Mouse (Mus musculus) gastrocnemius, adult 2 months (tissue): ENCODE measurements around the gene 1700003F12Rik. TPM values are rescaled to one million over a fixed set of nuclear protein-coding genes. Genes with fewer than 3 reads are reported as not detected.
A peak's percentile ranks its signal among the peaks of the same experiment; 100 is the strongest.

Experiments used
- DNase-seq: peaks from one replicate; pipeline ENCODE4 v3.0.0; 2022
- H3K27ac ChIP-seq: fragments of 200-600 bp; 2 replicates; pipeline ENCODE4 v1.8.1; 2022; ENCODE audit warnings: mild to moderate bottlenecking
- H3K4me3 ChIP-seq: fragments of 200-600 bp; 2 replicates; pipeline ENCODE4 v1.8.1; 2022; ENCODE audit warnings: mild to moderate bottlenecking, moderate library complexity
- CTCF ChIP-seq: fragments of 200-600 bp; IDR thresholded peaks from 2 replicates; pipeline ENCODE4 v1.8.1; 2022; ENCODE audit warnings: antibody characterized with exemption, mild to moderate bottlenecking, moderate library complexity
- intact Hi-C: fragments of 180-260 bp; cut with DNase I; formaldehyde crosslinking; loops from one replicate; pipeline ENCODE4 v1.15.1; 2025
- total RNA-seq, 2 experiments: library from RNA; stranded (reverse); gene quantifications; 2 replicates each; pipeline ENCODE4 v1.2.3; 2021

1700003F12Rik gene
- total RNA-seq, 2 experiments from 2014 or later = not detected

DNA sequence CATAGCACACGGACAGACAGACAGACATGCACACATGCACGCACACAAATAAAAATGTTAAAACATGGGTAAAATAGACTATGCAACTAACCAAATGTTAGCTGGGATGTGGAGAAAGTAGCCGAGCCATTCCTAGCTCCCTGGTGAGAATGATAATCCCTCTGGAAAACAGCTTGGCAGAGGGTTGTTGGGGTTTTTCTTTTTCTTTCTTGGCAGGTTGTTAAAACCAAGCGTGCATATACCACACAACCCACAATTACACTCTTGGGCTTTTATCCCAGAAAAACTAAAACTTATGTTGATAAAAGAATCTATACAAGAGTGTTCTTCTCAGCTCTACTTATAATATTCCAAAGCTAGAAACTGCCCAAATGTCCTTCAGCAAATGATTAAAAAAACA is 42.2 kb downstream of the 1700003F12Rik start:
- DNase-seq = no peak
- Histone ChIP-seq H3K4me3 (no peak overlapping the region), H3K27ac (no peak overlapping the region)
- TF ChIP-seq CTCF = no peak
- intact Hi-C loops = no loop called here

GRCm38 (mm10) chr2:154591239-154591638 is 44.4 kb downstream of the 1700003F12Rik start:
- H3K27ac ChIP-seq = no peak overlapping the region
- TF ChIP-seq CTCF = no peak
- intact Hi-C loops = no loop called here
- DNase-seq = no peak
- no peak overlapping the region for H3K4me3 ChIP-seq

DNA sequence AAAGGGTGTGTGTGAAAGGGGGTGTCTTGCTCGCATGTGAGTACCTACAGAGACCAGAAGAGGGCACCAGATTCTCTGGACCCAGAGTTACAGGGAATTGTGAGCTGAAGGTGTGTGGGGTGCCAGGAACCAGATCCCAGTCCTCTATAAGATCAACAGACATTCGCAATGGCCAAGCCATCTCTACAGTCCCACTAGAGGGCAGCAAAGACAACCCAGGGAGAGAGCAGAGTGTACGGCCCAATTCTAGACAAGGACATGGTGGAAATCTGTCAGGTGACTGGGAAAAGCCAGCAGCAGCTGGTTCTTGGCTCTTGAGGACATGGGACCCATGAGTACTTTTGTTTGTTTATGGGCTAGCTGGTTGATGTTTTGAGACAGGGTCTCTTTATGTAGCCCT is 46.1 kb downstream of the 1700003F12Rik start:
- no peak overlapping the region for H3K27ac ChIP-seq
- H3K4me3 ChIP-seq = no peak overlapping the region
- peak; percentile 73 for TF ChIP-seq CTCF
- DNase-seq = peak; percentile 43
- intact Hi-C loops = loop anchor here (2.0 kb wide), 1 partner anchor 20 kb away; the partner anchor contains the start of genes 4930519P11Rik and Zfp341

DNA sequence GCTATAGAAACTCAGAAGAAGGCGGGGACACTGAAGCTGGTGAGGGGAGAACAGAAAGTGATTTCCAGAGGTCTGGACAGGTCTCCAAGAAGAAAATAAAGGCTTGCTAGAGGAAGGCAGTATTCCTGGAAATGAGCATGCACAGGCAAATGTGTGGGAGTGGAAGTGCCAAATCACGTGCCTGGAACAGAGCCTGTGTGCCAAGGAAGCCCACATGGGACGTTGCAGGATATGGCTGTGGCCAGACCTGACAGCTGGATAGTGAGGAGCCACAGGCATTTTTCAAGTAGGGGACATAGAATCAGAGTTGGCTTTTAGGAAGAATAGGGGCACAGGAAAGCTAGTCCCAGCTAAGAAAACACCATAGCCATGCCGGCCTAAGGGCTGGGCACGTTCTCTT is 48.9 kb downstream of the 1700003F12Rik start:
- no peak for TF ChIP-seq CTCF
- intact Hi-C loops = no loop called here
- no peak overlapping the region for H3K4me3 ChIP-seq
- no peak overlapping the region for H3K27ac ChIP-seq
- no peak for DNase-seq

DNA sequence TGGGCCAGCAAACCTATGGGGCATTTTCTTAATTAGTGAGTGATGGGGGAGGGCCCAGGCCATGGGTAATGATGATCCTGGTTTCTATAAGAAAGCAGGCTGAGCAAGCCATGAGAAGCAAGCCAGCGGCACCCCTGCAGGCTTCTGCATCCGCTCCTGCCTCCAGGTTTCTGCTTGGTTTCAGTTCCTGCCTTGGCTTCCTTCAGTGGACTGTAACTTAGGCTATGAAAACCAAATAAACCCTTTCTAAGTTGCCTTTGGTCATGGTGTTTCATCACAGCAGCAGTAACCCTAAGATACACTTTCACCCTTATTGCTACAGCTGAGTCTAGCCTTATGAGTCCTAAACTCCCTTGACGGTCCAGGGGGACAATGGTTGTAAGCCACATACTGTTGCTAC is 50.5 kb downstream of the 1700003F12Rik start:
- TF ChIP-seq CTCF = no peak
- intact Hi-C loops = no loop called here
- Histone ChIP-seq H3K4me3 (no peak overlapping the region), H3K27ac (no peak overlapping the region)
- DNase-seq = no peak

Other genes starting within 250 kb of the 1700003F12Rik start
- not detected for gene Bpifb9b, start 239.9 kb upstream of the 1700003F12Rik start, total RNA-seq
- 10 to 100 TPM; 14.5 to 15.3 TPM for gene Cdk5rap1, start 174.1 kb upstream of the 1700003F12Rik start, total RNA-seq
- 100 to 1,000 TPM; 245 to 247 TPM for gene Snta1, start 139.0 kb upstream of the 1700003F12Rik start, total RNA-seq
- 10 to 100 TPM; 13.4 to 17.9 TPM for gene Cbfa2t2, start 110.6 kb upstream of the 1700003F12Rik start, total RNA-seq
- gene Actl10, start 4.7 kb downstream of the 1700003F12Rik start, total RNA-seq = not detected
- under 1 TPM; 0.33 to 0.36 TPM for gene Necab3, start 11.8 kb downstream of the 1700003F12Rik start, total RNA-seq
- under 1 TPM; 0.28 to 0.64 TPM for gene E2f1, start 22.8 kb downstream of the 1700003F12Rik start, total RNA-seq
- 10 to 100 TPM; 10.1 to 15.8 TPM for gene Pxmp4, start 56.6 kb downstream of the 1700003F12Rik start, total RNA-seq
- 1 to 10 TPM; 2.6 to 3.5 TPM for gene Zfp341, start 66.2 kb downstream of the 1700003F12Rik start, total RNA-seq
- gene 4930519P11Rik, start 66.4 kb downstream of the 1700003F12Rik start, total RNA-seq = not detected
- 100 to 1,000 TPM; 111 to 119 TPM for gene Chmp4b, start 104.6 kb downstream of the 1700003F12Rik start, total RNA-seq
- gene Gm14214, start 222.9 kb downstream of the 1700003F12Rik start, total RNA-seq = not detected
- gene Raly, start 244.0 kb downstream of the 1700003F12Rik start, total RNA-seq = 10 to 100 TPM; 62.5 to 70.7 TPM
- not detected for gene a, start 244.3 kb downstream of the 1700003F12Rik start, total RNA-seq